Mouse (Mus musculus) limb, embryonic 14.5 days (tissue): ENCODE measurements around the gene Fkbp15. TPM values are rescaled to one million over a fixed set of nuclear protein-coding genes. Genes with fewer than 3 reads are reported as not detected.

ENCODE experiments used
- ATAC-seq: fragments of 200-750 bp; cut with Nextera tagmentation; 2 replicates; pipeline ENCODE4 v1.8.0; 2017; ENCODE audit warnings: low read depth, moderate number of reproducible peaks, moderate TSS enrichment; ENCODE audit not compliant: low FRiP score
- DNase-seq: peaks from one replicate; pipeline ENCODE4 v3.0.0-alpha.2; 2015; ENCODE audit warnings: low spot score
- H3K27ac ChIP-seq: fragments of 300-500 bp; sonication (generic); replicated peaks from 2 replicates; pipeline ENCODE4 v1.5.1; 2014; ENCODE audit warnings: low read depth, mild to moderate bottlenecking, low read length, moderate library complexity, mixed read lengths
- H3K27me3 ChIP-seq: fragments of 300-500 bp; sonication (generic); 2 replicates; pipeline ENCODE4 v1.6.1; 2014; ENCODE audit warnings: low read length, mixed read lengths; ENCODE audit not compliant: control insufficient read depth, insufficient read depth
- H3K36me3 ChIP-seq: fragments of 300-500 bp; sonication (generic); 2 replicates; pipeline ENCODE4 v1.6.1; 2014; ENCODE audit warnings: mild to moderate bottlenecking, low read length, moderate library complexity, mixed read lengths; ENCODE audit not compliant: control insufficient read depth, insufficient read depth
- H3K4me1 ChIP-seq: fragments of 300-500 bp; sonication (generic); 2 replicates; pipeline ENCODE4 v1.6.1; 2014; ENCODE audit warnings: antibody characterized with exemption, low read length, mixed read lengths; ENCODE audit not compliant: control insufficient read depth, insufficient read depth
- H3K4me2 ChIP-seq: fragments of 300-500 bp; sonication (generic); replicated peaks from 2 replicates; pipeline ENCODE4 v1.6.1; 2014; ENCODE audit warnings: low read depth, mild to moderate bottlenecking, low read length, moderate library complexity; ENCODE audit not compliant: severe bottlenecking
- H3K4me3 ChIP-seq: fragments of 300-500 bp; sonication (generic); replicated peaks from 2 replicates; pipeline ENCODE4 v1.5.1; 2014; ENCODE audit warnings: low read length
- H3K9ac ChIP-seq: fragments of 300-500 bp; sonication (generic); 2 replicates; pipeline ENCODE4 v1.6.1; 2014; ENCODE audit warnings: mild to moderate bottlenecking, low read depth, low read length, moderate library complexity; ENCODE audit not compliant: severe bottlenecking
- H3K9me3 ChIP-seq: fragments of 300-500 bp; sonication (generic); 2 replicates; pipeline ENCODE4 v1.6.1; 2016; ENCODE audit warnings: low read length; ENCODE audit not compliant: control insufficient read depth
- POLR2A ChIP-seq: fragments of 200-500 bp; IDR thresholded peaks from 2 replicates; pipeline ENCODE4 v1.8.0; 2012; ENCODE audit warnings: inconsistent platforms, mild to moderate bottlenecking, moderate library complexity, borderline replicate concordance; ENCODE audit not compliant: insufficient read depth, insufficient read length; ENCODE audit errors: extremely low read depth
- WGBS: fragments of 180-500 bp; shearing (Covaris S2); extraction: QIAGEN DNeasy Blood & Tissue Kit; methylation state at CpG from one replicate; pipeline ENCODE4 v1.1.7; 2014; 5-methylcytosine and 5-hydroxymethylcytosine counted together
- polyA plus RNA-seq, 2 experiments: library from polyadenylated mRNA; depleted of rRNA in 1 of 2; stranded (reverse) in 1 of 2; unstranded in 1 of 2; fragments of >200 nt; fragmentation: Nextera tagmentation in 1 of 2; extraction: Ambion mirVana in 1 of 2; gene quantifications; 2 replicates each; pipeline versions ENCODE4 v1.2.1 to v1.2.3; 2012 to 2014

Gene Fkbp15
- polyA plus RNA-seq, 2 experiments, result 24.1 to 29.6 TPM

- Histone ChIP-seq H3K4me2 (no peak overlapping the region), H3K27me3 (no peaks in the 10 kb centered on the region), H3K9ac (no peak overlapping the region), H3K4me3 (no peak overlapping the region), H3K4me1 (no peaks in the 10 kb centered on the region), H3K9me3 (no peaks in the 10 kb centered on the region), H3K36me3 (peaks cover 10% of the 10 kb centered on the region; the same call in 1 of the 2 replicates), H3K27ac (no peak overlapping the region)
- no peak for ATAC-seq
- WGBS, result 82% methylated on average over 6 of the region's 6 CpGs
- DNase-seq, result no peak
- TF ChIP-seq POLR2A, result no peak
These were observed 22.9 kb upstream of the Fkbp15 start for GRCm38 (mm10) chr4:62383207-62383606.

GRCm38 (mm10) chr4:62379724-62380381, 19.5 kb upstream of the Fkbp15 start:
- H3K4me3 ChIP-seq, result no peak overlapping the region

GRCm38 (mm10) chr4:62376123-62376522, 15.8 kb upstream of the Fkbp15 start:
- TF ChIP-seq POLR2A, result no peak
- Histone ChIP-seq H3K4me2 (no peak overlapping the region), H3K9ac (no peak overlapping the region), H3K4me1 (no peaks in the 10 kb centered on the region), H3K27me3 (no peaks in the 10 kb centered on the region), H3K4me3 (no peak overlapping the region), H3K9me3 (no peaks in the 10 kb centered on the region), H3K27ac (no peak overlapping the region), H3K36me3 (no peaks in the 10 kb centered on the region)
- ATAC-seq (no peak), DNase-seq (no peak)
- WGBS, result 79% methylated on average over 2 of the region's 2 CpGs

More at GRCm38 (mm10) chr4:62379724-62380381, 19.5 kb upstream of the Fkbp15 start:
- TF ChIP-seq POLR2A, result no peak
- H3K4me1 ChIP-seq, result no peaks in the 10 kb centered on the region
- WGBS, result 79% methylated on average over 9 of the region's 9 CpGs
- ATAC-seq, result no peak
- H3K27ac ChIP-seq, result no peak overlapping the region
- no peak overlapping the region for H3K4me2 ChIP-seq
- 0 out of 2 replicates have a peak, but pooled peaks cover 5% of the 10 kb centered on the region for H3K36me3 ChIP-seq
- no peaks in the 10 kb centered on the region for H3K27me3 ChIP-seq
- DNase-seq, result no peak
- no peak overlapping the region for H3K9ac ChIP-seq
- H3K9me3 ChIP-seq, result no peaks in the 10 kb centered on the region

GRCm38 (mm10) chr4:62374342-62374741, 14.0 kb upstream of the Fkbp15 start:
- no peaks in the 10 kb centered on the region for H3K4me1 ChIP-seq
- no peak for ATAC-seq
- no peak for DNase-seq

GRCm38 (mm10) chr4:62373668-62374067, 13.3 kb upstream of the Fkbp15 start:
- no peaks in the 10 kb centered on the region for H3K27me3 ChIP-seq
- WGBS, result 42% methylated on average over 7 of the region's 7 CpGs
- H3K9me3 ChIP-seq, result no peaks in the 10 kb centered on the region
- ATAC-seq (no peak), DNase-seq (no peak)
- no peaks in the 10 kb centered on the region for H3K4me1 ChIP-seq
- no peak overlapping the region for H3K27ac ChIP-seq
- TF ChIP-seq POLR2A, result no peak
- H3K4me3 ChIP-seq, result no peak overlapping the region
- H3K36me3 ChIP-seq, result no peaks in the 10 kb centered on the region
- H3K4me2 ChIP-seq, result no peak overlapping the region
- H3K9ac ChIP-seq, result no peak overlapping the region

More at GRCm38 (mm10) chr4:62374342-62374741, 14.0 kb upstream of the Fkbp15 start:
- H3K9me3 ChIP-seq, result no peaks in the 10 kb centered on the region
- 50% methylated on average over 4 of the region's 4 CpGs for WGBS
- no peak for TF ChIP-seq POLR2A
- no peak overlapping the region for H3K4me2 ChIP-seq
- H3K27ac ChIP-seq, result no peak overlapping the region
- no peak overlapping the region for H3K9ac ChIP-seq
- H3K27me3 ChIP-seq, result no peaks in the 10 kb centered on the region
- no peak overlapping the region for H3K4me3 ChIP-seq
- no peaks in the 10 kb centered on the region for H3K36me3 ChIP-seq
